In the genomic region with DNA sequence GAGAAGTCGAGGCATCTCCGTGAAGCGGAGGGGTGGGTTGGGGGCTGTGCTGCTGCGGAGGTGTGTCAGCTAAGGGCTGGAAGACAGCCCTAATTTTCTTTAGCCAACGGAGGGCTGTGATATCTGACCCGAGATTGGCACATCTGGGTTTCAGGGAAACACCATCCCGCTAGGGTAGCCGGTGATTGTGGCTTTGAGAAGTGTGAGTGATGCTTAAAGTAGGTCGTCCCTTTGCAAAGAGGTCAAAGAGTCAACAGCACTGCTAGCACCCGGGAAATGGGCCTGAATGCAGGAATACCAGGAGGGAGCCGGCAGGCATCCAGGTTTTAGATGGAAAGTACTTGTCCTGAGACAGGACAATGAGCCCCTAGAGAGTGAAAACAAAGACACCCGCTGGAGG, we compare ENCODE assay signal across 9 mouse cellular contexts. TPM values are rescaled to one million over a fixed set of nuclear protein-coding genes. Genes with fewer than 3 reads are reported as not detected.
DNase-seq lines count a peak whose midpoint lies in the region; ATAC-seq and TF ChIP-seq lines count a peak whose summit lies in the region.
"Had no signal": no experiment of that assay in that cellular context is flagged by ENCODE, and none has a peak within 500 bp of the region (broad histone marks: within the 10 kb centered on the region; RNA-seq: fewer than 3 reads in every experiment).

No protein-coding gene starts in this region.

- H3K4me1 ChIP-seq in heart, embryonic 14.5 days (ENCODE audit: control insufficient read depth in 2 of 2, insufficient read depth in 2 of 2, low read length in 2 of 2): peaks cover 0 to 3% of the 10 kb centered on the region in 2 experiments; a peak in 2 of 4 replicates
- H3K4me1 ChIP-seq in bone marrow, adult 2 months (ENCODE audit: control insufficient read depth, insufficient read depth, low read length): peaks cover 1% of the 10 kb centered on the region; the same call in 1 of the 2 replicates
- 0 out of 2 replicates have a peak, but pooled peaks cover 7% of the 10 kb centered on the region for H3K4me1 ChIP-seq in hindbrain, embryonic 14.5 days (replicated peaks; ENCODE audit: control insufficient read depth, insufficient read depth, low read length)
- peaks cover 10% of the 10 kb centered on the region for H3K4me1 ChIP-seq in midbrain, embryonic 12.5 days

- no peak overlapping the region for H3K27ac ChIP-seq in heart, embryonic 14.5 days (replicated peaks in 1 of 2; ENCODE audit: control insufficient read depth in 1 of 2, insufficient read depth in 1 of 2, low read depth in 2 of 2, low read length in 2 of 2)
- H3K27ac ChIP-seq in bone marrow, adult 2 months (ENCODE audit: control insufficient read depth, insufficient read depth, low read depth, low read length, poor library complexity): peak overlapping the region; percentile 67
- no peak overlapping the region for H3K27ac ChIP-seq in hindbrain, embryonic 14.5 days
- H3K27ac ChIP-seq in midbrain, embryonic 12.5 days (replicated peaks): no peak overlapping the region

- no peak for TF ChIP-seq POLR2A in bone marrow, adult 2 months (IDR thresholded peaks at IDR 0.05; ENCODE audit: borderline replicate concordance, control insufficient read depth, low read depth, low read length)

- H3K27me3 ChIP-seq in heart, embryonic 14.5 days (ENCODE audit: control insufficient read depth, insufficient read depth, low read length): no peaks in the 10 kb centered on the region
- H3K27me3 ChIP-seq in hindbrain, embryonic 14.5 days (ENCODE audit: control insufficient read depth, insufficient read depth, low read length): peaks cover 8% of the 10 kb centered on the region; the same call in 1 of the 2 replicates
- peaks cover 17% of the 10 kb centered on the region; the same call in 1 of the 2 replicates for H3K27me3 ChIP-seq in midbrain, embryonic 12.5 days

- H3K36me3 ChIP-seq in heart, embryonic 14.5 days (ENCODE audit: control insufficient read depth, insufficient read depth, low read length): no peaks in the 10 kb centered on the region
- no peaks in the 10 kb centered on the region for H3K36me3 ChIP-seq in hindbrain, embryonic 14.5 days (replicated peaks; ENCODE audit: control insufficient read depth, insufficient read depth)
- no peaks in the 10 kb centered on the region for H3K36me3 ChIP-seq in midbrain, embryonic 12.5 days

- no peaks in the 10 kb centered on the region for H3K9me3 ChIP-seq in heart, embryonic 14.5 days (ENCODE audit: control insufficient read depth, low read length)
- H3K9me3 ChIP-seq in hindbrain, embryonic 14.5 days (ENCODE audit: control insufficient read depth, low read length): no peaks in the 10 kb centered on the region
- H3K9me3 ChIP-seq in midbrain, embryonic 12.5 days: no peaks in the 10 kb centered on the region

- 4% methylated on average over 12 of the region's 12 CpGs for WGBS in heart, embryonic 14.5 days
- 2% methylated on average over 12 of the region's 12 CpGs for WGBS in bone marrow, adult 2 months
- 1% methylated on average over 12 of the region's 12 CpGs for WGBS in hindbrain, embryonic 14.5 days
- WGBS in midbrain, embryonic 12.5 days: 1% methylated on average over 12 of the region's 12 CpGs

- H3K4me2 ChIP-seq in heart, embryonic 14.5 days (ENCODE audit: low read length): peak overlapping the region; percentile 83
- H3K4me2 ChIP-seq in hindbrain, embryonic 14.5 days (replicated peaks): peak overlapping the region; percentile 47
- H3K4me2 ChIP-seq in midbrain, embryonic 12.5 days (replicated peaks): peak overlapping the region; percentile 54

- peak overlapping the region; percentile 70 for H3K9ac ChIP-seq in heart, embryonic 14.5 days (ENCODE audit: low read length)
- H3K9ac ChIP-seq in hindbrain, embryonic 14.5 days: no peak overlapping the region
- no peak overlapping the region for H3K9ac ChIP-seq in midbrain, embryonic 12.5 days (replicated peaks)

- peak overlapping the region; percentile 44 to 58 for H3K4me3 ChIP-seq in heart, embryonic 14.5 days (ENCODE audit: control insufficient read depth in 1 of 2, insufficient read depth in 1 of 2, low read depth in 1 of 2, low read length in 2 of 2)
- H3K4me3 ChIP-seq in bone marrow, adult 2 months (replicated peaks; ENCODE audit: control insufficient read depth, low read depth, low read length): peak overlapping the region; percentile 67
- H3K4me3 ChIP-seq in hindbrain, embryonic 14.5 days (replicated peaks; ENCODE audit: low read length): peak overlapping the region; percentile 15; the same call in 1 of the 2 replicates
- peak overlapping the region; percentile 30 for H3K4me3 ChIP-seq in midbrain, embryonic 12.5 days

- DNase-seq in heart, postnatal 25 days (ENCODE audit: low spot score): no peak
- no peak for DNase-seq in hindbrain, embryonic 14.5 days (ENCODE audit: low spot score)
- DNase-seq in urinary bladder, postnatal 25 days (ENCODE audit: low spot score): no peak
- no peak for DNase-seq in testis, postnatal 14 days (ENCODE audit: low spot score)
- no peak for DNase-seq in right cerebral cortex, postnatal 14 days

- no peak for TF ChIP-seq CTCF in bone marrow, adult 2 months (IDR thresholded peaks at IDR 0.05; ENCODE audit: control insufficient read depth, insufficient read depth, low read length)

- no peak for ATAC-seq in heart, embryonic 14.5 days (ENCODE audit: insufficient number of reproducible peaks, insufficient read depth, low FRiP score, low read depth)
- no peak for ATAC-seq in hindbrain, embryonic 14.5 days (ENCODE audit: low FRiP score)
- ATAC-seq in midbrain, embryonic 12.5 days (ENCODE audit: low FRiP score, low read depth): no peak

- intact Hi-C loops in heart, postnatal 25 days (cut with DNase I): no loop called here

RNA-seq across cellular contexts. Expression of gene Stat4, which starts 22.0 kb away (rescaled TPM):
- 1.3 and 2.4 TPM in 2 replicates for polyA plus RNA-seq in heart, embryonic 14.5 days (2014; fragmentation: Nextera tagmentation; extraction: Ambion mirVana)
- total RNA-seq in heart, postnatal 25 days (2021): under 1 TPM in 1 of 2 experiments, not detected in 1; 0.22 TPM
- 14.9 and 55.4 TPM in 2 replicates for polyA plus RNA-seq in bone marrow, adult 2 months (2011; ENCODE audit: insufficient read depth, insufficient read length, low replicate concordance, missing spikeins)
- 0.50 and 0.90 TPM in 2 replicates for polyA plus RNA-seq in hindbrain, embryonic 14.5 days (2014; fragmentation: Nextera tagmentation; extraction: Ambion mirVana)
- polyA plus RNA-seq in midbrain, embryonic 12.5 days (2016; fragmentation: Nextera tagmentation; extraction: Ambion mirVana): 2.6 and 3.1 TPM in 2 replicates
- total RNA-seq: MEL had no signal

Comparison
In these comparisons a context has a peak if more than half of its experiments do, and no peak if none do; other contexts are left out.
1. H3K4me3 ChIP-seq: peak in every context shown above with its lines; median percentile 67 in bone marrow, adult 2 months; 51 in heart, embryonic 14.5 days; 30 in midbrain, embryonic 12.5 days; 15 in hindbrain, embryonic 14.5 days.